Mouse (Mus musculus): ENCODE measurements around the gene Arhgdib. TPM values are rescaled to one million over a fixed set of nuclear protein-coding genes. Genes with fewer than 3 reads are reported as not detected.

The Arhgdib gene
- polyA plus RNA-seq, 1 experiment: not detected

GRCm38 (mm10) chr6:136931246-136931645, 10.5 kb downstream of the Arhgdib start:
- TF ChIP-seq CTCF (IDR thresholded peaks at IDR 0.05; ENCODE audit: insufficient read depth, low read depth, low read length): no peak
- no peak for TF ChIP-seq POLR2A (IDR thresholded peaks at IDR 0.05; ENCODE audit: insufficient read depth, low read depth, low read length)
- WGBS: 85% methylated on average over 13 of the region's 13 CpGs
- Histone ChIP-seq H3K27ac (ENCODE audit: insufficient read depth, low read depth, low read length) (no peak overlapping the region), H3K4me1 (ENCODE audit: control insufficient read depth, insufficient read depth, low read length) (no peaks in the 10 kb centered on the region), H3K4me3 (ENCODE audit: insufficient read depth, low read depth, low read length) (no peak overlapping the region)

DNA sequence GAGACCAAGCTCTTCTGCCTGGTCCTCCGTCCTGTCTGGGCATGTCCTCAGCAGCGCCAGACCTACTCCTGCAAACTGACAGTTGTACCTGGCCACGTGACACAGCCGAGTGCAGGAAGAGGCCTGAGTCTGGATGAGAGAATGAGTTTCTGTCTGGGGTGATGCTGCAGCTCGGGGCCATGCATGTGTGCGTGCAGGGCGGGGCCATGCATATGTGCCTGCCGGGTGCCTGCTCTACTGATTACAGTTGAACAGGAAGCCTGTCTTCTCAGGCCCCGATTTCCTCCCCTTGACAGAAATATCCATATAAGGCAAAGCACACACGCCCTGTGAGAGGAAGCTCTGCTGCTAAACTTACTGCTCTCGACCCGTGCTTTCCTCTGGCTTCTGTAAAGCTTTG, 11.0 kb downstream of the Arhgdib start:
- TF ChIP-seq CTCF (IDR thresholded peaks at IDR 0.05; ENCODE audit: insufficient read depth, low read depth, low read length) (no peak), POLR2A (IDR thresholded peaks at IDR 0.05; ENCODE audit: insufficient read depth, low read depth, low read length) (no peak)
- Histone ChIP-seq H3K4me3 (ENCODE audit: insufficient read depth, low read depth, low read length) (no peak overlapping the region), H3K27ac (ENCODE audit: insufficient read depth, low read depth, low read length) (no peak overlapping the region), H3K4me1 (ENCODE audit: control insufficient read depth, insufficient read depth, low read length) (no peaks in the 10 kb centered on the region)
- 51% methylated on average over 12 of the region's 12 CpGs for WGBS

- Histone ChIP-seq H3K4me1 (ENCODE audit: control insufficient read depth, insufficient read depth, low read length) (no peaks in the 10 kb centered on the region), H3K4me3 (ENCODE audit: insufficient read depth, low read depth, low read length) (no peak overlapping the region), H3K27ac (ENCODE audit: insufficient read depth, low read depth, low read length) (no peak overlapping the region)
- WGBS: 100% methylated on average over 1 of the region's 1 CpGs
- no peak for TF ChIP-seq CTCF (IDR thresholded peaks at IDR 0.05; ENCODE audit: insufficient read depth, low read depth, low read length)
- no peak for TF ChIP-seq POLR2A (IDR thresholded peaks at IDR 0.05; ENCODE audit: insufficient read depth, low read depth, low read length)
These were observed 14.1 kb downstream of the Arhgdib start for GRCm38 (mm10) chr6:136927626-136928025.

DNA sequence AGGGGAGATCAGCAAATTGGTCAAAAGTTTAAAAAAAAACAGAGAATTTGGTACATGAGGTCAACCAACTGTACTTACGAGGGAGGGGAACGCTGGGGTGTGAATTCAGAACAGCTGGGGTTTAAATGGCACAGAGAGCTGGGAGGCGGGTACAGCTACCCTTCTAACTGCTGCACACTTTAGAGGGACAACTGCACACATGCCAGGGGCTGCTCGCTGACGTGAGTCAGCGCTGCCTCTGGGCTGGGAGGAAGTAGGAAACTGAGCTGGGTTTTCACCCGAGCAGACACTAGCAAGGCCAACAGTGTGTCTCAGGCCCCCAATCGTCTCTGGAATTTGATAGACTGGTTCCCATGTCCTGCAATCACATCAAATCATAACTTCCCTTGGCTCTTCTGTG, 16.6 kb downstream of the Arhgdib start:
- no peak for TF ChIP-seq CTCF (IDR thresholded peaks at IDR 0.05; ENCODE audit: insufficient read depth, low read depth, low read length)
- no peak for TF ChIP-seq POLR2A (IDR thresholded peaks at IDR 0.05; ENCODE audit: insufficient read depth, low read depth, low read length)
- Histone ChIP-seq H3K4me1 (ENCODE audit: control insufficient read depth, insufficient read depth, low read length) (peaks cover 2% of the 10 kb centered on the region; the same call in 1 of the 2 replicates), H3K4me3 (ENCODE audit: insufficient read depth, low read depth, low read length) (no peak overlapping the region), H3K27ac (ENCODE audit: insufficient read depth, low read depth, low read length) (no peak overlapping the region)
- WGBS: 53% methylated on average over 8 of the region's 8 CpGs

- WGBS: 73% methylated on average over 8 of the region's 8 CpGs
- Histone ChIP-seq H3K4me3 (ENCODE audit: insufficient read depth, low read depth, low read length) (no peak within 1 kb of the TSS), H3K4me1 (ENCODE audit: control insufficient read depth, insufficient read depth, low read length) (peaks cover 2% of the 10 kb centered on the region; the same call in 1 of the 2 replicates), H3K27ac (ENCODE audit: insufficient read depth, low read depth, low read length) (no peak within 1 kb of the TSS)
- no peak for TF ChIP-seq CTCF (IDR thresholded peaks at IDR 0.05; ENCODE audit: insufficient read depth, low read depth, low read length)
- TF ChIP-seq POLR2A (IDR thresholded peaks at IDR 0.05; ENCODE audit: insufficient read depth, low read depth, low read length): no peak
These were observed 18.2 kb downstream of the Arhgdib start, which contains the start of gene Pde6h for GRCm38 (mm10) chr6:136923532-136923931. Gene Pde6h, plus strand, starts transcription at chr6:136923832.

DNA sequence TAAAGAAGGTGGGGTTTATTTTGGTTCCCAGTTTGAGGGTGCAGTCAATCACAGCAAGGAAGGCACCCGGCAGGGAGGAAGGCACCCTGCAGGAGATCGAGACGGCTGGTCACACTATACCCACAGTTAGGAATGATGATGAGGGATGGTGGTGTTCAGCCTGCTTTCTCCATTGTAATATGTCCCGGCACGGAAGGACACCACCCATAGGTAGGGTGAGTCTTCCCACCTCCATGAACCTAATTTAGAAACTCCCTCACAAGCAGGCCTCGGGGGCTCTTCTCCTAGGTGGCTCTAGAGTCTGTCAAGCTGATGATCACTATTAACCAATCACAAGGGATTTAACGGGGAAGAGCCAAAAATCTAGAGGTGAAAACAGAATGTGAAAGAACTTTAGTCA, 18.8 kb downstream of the Arhgdib start:
- WGBS: 92% methylated on average over 7 of the region's 7 CpGs
- Histone ChIP-seq H3K27ac (ENCODE audit: insufficient read depth, low read depth, low read length) (no peak overlapping the region), H3K4me1 (ENCODE audit: control insufficient read depth, insufficient read depth, low read length) (peaks cover 2% of the 10 kb centered on the region; the same call in 1 of the 2 replicates), H3K4me3 (ENCODE audit: insufficient read depth, low read depth, low read length) (no peak overlapping the region)
- no peak for TF ChIP-seq CTCF (IDR thresholded peaks at IDR 0.05; ENCODE audit: insufficient read depth, low read depth, low read length)

GRCm38 (mm10) chr6:136922080-136922479, 19.6 kb downstream of the Arhgdib start, which contains the start of gene Erp27:
Gene Erp27, minus strand, starts transcription at chr6:136922180.
- H3K4me3 ChIP-seq (ENCODE audit: insufficient read depth, low read depth, low read length): no peak within 1 kb of the TSS
- peaks cover 2% of the 10 kb centered on the region; the same call in 1 of the 2 replicates for H3K4me1 ChIP-seq (ENCODE audit: control insufficient read depth, insufficient read depth, low read length)
- 81% methylated on average over 5 of the region's 5 CpGs for WGBS
- TF ChIP-seq POLR2A (IDR thresholded peaks at IDR 0.05; ENCODE audit: insufficient read depth, low read depth, low read length) (no peak), CTCF (IDR thresholded peaks at IDR 0.05; ENCODE audit: insufficient read depth, low read depth, low read length) (no peak)
- H3K27ac ChIP-seq (ENCODE audit: insufficient read depth, low read depth, low read length): no peak within 1 kb of the TSS

DNA sequence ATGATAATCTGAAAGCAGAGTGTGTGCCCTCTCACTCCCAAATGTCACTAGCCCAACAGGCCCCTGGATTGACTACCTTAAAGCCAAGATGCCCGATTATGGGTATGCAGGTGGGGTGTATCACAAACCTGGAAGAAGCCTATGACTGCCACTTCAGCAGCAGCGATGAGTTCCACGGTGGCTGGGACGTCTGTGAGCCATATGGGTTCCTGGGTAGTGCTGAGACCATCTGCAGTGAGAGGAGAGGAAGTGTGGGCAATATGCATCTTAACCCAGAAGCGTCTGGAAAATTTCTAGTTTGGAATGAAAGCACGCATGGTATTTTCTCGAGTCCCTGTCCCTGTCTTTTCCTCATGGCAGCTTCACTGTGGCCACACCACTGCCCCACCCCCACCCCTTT, 20.1 kb downstream of the Arhgdib start:
- TF ChIP-seq POLR2A (IDR thresholded peaks at IDR 0.05; ENCODE audit: insufficient read depth, low read depth, low read length) (no peak), CTCF (IDR thresholded peaks at IDR 0.05; ENCODE audit: insufficient read depth, low read depth, low read length) (no peak)
- H3K27ac ChIP-seq (ENCODE audit: insufficient read depth, low read depth, low read length): no peak overlapping the region
- peaks cover 2% of the 10 kb centered on the region; the same call in 1 of the 2 replicates for H3K4me1 ChIP-seq (ENCODE audit: control insufficient read depth, insufficient read depth, low read length)
- WGBS: 79% methylated on average over 7 of the region's 7 CpGs
- H3K4me3 ChIP-seq (ENCODE audit: insufficient read depth, low read depth, low read length): no peak overlapping the region

DNA sequence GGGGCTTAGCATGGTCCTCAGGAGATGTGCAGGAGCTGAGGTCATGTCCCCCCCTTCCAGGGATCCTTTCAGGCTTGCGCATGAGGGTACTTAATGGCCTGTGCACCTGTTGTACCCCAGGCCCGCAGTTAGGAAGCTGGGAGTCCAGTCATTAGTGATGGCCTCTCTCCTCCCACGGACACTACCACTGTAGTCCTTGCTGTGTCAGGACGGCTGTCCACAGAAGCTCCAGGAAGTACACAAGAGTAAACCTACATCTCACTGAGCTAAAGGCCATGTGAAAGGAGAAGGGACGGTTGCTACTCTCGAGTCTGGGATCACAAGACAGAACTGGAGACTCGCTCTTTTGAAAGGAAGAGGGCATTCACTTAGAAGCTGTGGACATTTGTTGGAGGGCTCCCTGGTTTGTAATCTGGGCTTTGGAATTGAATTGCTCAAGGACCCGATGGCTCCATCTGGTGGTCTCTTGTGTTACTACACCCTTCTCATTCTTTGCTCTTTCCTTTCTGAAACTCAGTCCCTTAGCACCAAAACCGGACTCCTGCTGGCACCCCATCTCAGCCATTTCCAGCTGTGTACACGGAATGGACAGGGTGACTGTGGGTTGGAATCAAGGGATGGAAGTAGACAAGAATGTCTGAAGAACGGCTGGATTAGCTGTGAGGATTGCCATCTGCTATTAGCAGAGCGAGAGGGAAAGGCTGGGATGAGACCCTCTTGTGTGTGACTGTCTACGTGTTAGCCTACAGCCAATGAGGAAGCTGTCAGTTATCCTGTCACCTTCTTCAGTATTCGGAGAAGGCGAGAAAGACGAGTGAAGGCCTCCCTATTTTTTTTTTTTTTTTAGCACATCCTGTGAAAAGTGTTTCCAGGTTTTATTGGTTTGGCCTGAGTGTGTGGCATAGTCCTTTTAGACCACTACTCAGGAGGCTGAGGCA, 21.1 kb downstream of the Arhgdib start:
- 41% methylated on average over 16 of the region's 16 CpGs for WGBS
- Histone ChIP-seq H3K27ac (ENCODE audit: insufficient read depth, low read depth, low read length) (no peak overlapping the region), H3K4me1 (ENCODE audit: control insufficient read depth, insufficient read depth, low read length) (peaks cover 2% of the 10 kb centered on the region; the same call in 1 of the 2 replicates), H3K4me3 (ENCODE audit: insufficient read depth, low read depth, low read length) (no peak overlapping the region)
- TF ChIP-seq CTCF (IDR thresholded peaks at IDR 0.05; ENCODE audit: insufficient read depth, low read depth, low read length) (no peak; the same call in 1 of the 2 replicates), POLR2A (IDR thresholded peaks at IDR 0.05; ENCODE audit: insufficient read depth, low read depth, low read length) (no peak)

Measured in olfactory bulb, adult 2 months (tissue).